Mouse (Mus musculus): Measurements from ENCODE around the gene St8sia1.

GRCm38 (mm10) chr6:142925374-142925773 lies 38.9 kb downstream of the St8sia1 start:
- TF ChIP-seq MYC (IDR thresholded peaks at IDR 0.05; ENCODE audit: low read depth, low read length) (no peak), E2F4 (IDR thresholded peaks at IDR 0.05; ENCODE audit: borderline replicate concordance, low read depth, low read length) (no peak), TBP (IDR thresholded peaks at IDR 0.05; ENCODE audit: low read depth, low read length) (no peak), CHD2 (IDR thresholded peaks at IDR 0.05; ENCODE audit: low read length) (no peak), TAL1 (IDR thresholded peaks at IDR 0.05; ENCODE audit: low read length) (no peak), POLR2A (IDR thresholded peaks at IDR 0.05; ENCODE audit: control insufficient read depth in 1 of 2, insufficient read depth in 1 of 2, low read depth in 1 of 2, low read length in 2 of 2, poor library complexity in 1 of 2) (no peak), NELFE (IDR thresholded peaks at IDR 0.05; ENCODE audit: low read depth, low read length) (no peak), ZNF384 (IDR thresholded peaks at IDR 0.05; ENCODE audit: low read depth, low read length) (no peak), GATA1 (IDR thresholded peaks at IDR 0.05; ENCODE audit: low read depth, low read length) (no peak), CHD1 (IDR thresholded peaks at IDR 0.05; ENCODE audit: low read depth, low read length) (no peak), USF1 (IDR thresholded peaks at IDR 0.05; ENCODE audit: low read depth, low read length) (no peak), CTCF (IDR thresholded peaks at IDR 0.05 in 2 of 3, conservative IDR thresholded peaks at IDR 0.05 in 1 of 3; ENCODE audit: control insufficient read depth in 1 of 3, insufficient read depth in 1 of 3, low read depth in 2 of 3, low read length in 3 of 3, poor library complexity in 1 of 3, severe bottlenecking in 1 of 3) (no peak), USF2 (IDR thresholded peaks at IDR 0.05; ENCODE audit: borderline replicate concordance in 1 of 2, insufficient read depth in 1 of 2, low read depth in 1 of 2, low read length in 2 of 2) (no peak)
